Mouse (Mus musculus) 3134 (cell line): Measurements from ENCODE around the gene Ift57.

Experiments
- DNase-seq: peaks from one replicate; pipeline ENCODE4 v3.0.0-alpha.2; 2011; ENCODE audit warnings: low spot score; ENCODE audit not compliant: insufficient read length; ENCODE audit errors: extremely low read depth

Ift57 gene

DNA sequence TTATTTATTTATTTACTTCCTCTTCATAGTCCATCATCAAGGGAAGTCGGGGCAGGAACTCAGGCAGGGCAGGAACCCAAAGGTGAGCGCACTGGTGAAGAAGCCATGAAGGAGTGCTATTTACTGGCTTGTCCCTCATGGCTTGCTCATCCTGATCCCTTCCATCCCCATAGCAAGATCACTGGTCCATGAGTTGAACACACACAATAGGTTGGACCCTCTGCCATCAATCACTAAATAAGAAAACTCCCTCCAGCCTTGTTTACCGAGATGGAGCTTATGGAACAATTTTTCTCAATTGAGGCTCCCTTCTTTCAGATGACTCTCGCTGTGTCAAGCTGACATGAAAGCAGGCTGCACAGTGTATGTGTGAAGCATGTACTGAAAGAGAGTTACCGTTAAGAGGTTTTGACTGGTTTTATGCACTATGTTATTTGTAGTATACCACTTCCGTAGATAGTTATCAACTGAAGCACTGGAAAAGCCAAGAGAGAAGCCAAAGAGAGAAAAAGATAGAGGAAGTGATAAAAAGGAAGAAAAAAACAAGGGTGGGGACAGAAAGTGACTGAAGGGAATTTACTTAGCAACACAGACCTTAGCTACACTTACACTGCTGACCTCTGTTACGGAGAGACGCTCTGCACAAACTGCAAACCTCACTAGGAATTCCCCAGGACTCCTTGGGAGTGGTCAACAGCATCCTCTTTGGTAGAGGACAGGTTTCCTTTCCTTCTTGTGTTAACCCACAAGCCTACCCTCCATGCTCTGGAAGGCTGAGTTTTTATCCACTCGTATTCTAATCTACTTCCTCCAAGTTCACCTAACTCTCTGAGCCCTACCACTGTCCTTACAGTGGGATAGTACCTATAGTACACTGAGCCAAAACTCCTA is 91.8 kb downstream of the Ift57 start:
- no peak for DNase-seq

DNA sequence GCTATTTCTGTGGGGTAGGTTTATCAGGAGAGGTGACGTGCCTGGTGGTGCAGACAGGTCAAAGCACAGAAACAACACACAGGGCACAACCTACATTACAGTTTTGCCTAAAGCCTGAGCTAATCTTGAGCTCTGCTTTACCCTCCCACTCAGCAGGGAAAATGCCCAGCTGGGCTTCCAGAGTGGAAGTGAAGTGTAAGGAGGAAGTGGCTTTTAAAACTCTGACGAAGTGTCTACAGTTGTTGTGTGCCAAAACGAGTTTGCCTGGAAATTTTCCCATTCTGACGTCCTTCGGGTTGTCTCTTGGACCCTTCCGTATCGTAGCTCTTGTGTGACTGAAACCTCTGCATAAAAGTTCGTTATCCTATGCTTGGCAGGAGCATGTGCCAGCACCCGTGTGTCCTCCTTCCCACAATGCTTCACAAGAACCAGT is 93.4 kb downstream of the Ift57 start:
- no peak for DNase-seq

DNA sequence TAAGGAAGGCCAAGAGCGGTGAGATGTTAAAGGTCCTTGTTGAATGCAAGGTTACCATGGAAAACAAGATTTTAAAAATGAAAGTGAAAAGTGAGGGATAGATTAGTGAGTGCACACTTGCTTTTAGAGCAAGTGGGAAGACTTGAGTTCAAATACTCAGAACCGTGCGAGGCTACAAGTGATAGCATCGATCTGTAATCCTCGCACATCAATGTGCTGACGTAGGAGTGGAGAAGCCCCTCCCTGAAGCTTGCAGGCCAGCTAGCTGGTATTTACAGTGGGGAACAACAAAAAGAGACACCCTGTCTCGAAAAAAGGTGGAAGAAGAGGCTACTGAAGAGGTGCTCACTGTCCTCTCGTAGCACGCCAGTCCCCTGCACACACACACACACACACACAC is 94.6 kb downstream of the Ift57 start:
- no peak for DNase-seq

DNA sequence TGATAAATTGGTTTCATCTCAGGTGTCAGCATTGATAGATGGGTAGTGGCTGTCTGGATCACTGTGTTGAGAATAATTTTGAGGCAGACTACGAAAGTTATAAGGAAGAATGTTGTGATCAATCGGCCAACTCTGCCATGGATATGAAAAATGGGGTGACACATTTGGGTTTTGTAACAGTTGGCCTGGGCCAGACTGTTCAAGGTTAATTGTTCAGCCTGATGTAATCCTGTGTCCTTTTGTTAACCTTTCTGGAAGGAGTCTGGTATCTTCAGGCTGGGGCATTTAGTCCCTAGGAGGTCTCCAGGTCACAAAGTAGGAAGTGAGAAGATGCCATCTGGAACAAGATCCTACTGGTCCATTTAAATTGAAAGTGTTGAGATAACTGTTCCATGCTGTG is 97.2 kb downstream of the Ift57 start:
- DNase-seq: no peak

DNA sequence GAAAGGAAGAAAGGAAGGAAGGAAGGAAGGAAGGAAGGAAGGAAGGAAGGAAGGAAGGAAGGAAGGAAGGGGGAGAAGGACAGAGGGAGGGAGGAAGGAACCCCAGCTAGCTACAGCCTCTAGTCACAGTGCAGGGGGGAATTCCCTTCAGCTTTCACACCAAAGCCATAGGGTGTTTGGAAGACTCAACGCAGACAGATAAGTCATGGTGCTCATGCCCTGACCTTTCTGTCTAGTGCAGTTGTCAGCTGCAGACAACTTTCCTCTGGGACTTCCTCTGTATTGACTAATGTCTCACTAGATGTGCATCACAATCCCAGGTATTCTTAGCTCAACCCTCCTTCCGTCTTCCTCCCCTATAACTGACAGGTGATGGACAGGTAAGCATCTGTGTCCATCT is 97.9 kb downstream of the Ift57 start:
- no peak for DNase-seq

DNA sequence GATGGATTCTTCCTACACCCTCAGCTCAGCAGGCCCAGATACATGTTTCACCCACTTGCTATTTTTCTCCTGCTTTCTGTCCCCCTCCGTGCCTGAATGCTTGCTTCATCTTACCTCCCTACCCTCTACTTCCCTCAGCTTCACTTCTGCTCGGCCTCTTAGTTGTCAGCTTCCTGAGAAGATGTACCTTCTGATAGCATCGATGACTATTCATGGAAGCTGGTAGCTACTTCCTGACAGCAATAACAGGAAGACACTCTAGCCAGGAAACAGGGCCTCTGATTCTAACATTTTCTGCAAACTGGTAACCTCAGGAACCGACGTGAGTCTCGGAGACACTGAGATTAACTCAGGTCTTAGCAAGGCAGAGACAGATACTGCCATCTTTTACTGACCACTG is 99.8 kb downstream of the Ift57 start:
- no peak for DNase-seq

DNA sequence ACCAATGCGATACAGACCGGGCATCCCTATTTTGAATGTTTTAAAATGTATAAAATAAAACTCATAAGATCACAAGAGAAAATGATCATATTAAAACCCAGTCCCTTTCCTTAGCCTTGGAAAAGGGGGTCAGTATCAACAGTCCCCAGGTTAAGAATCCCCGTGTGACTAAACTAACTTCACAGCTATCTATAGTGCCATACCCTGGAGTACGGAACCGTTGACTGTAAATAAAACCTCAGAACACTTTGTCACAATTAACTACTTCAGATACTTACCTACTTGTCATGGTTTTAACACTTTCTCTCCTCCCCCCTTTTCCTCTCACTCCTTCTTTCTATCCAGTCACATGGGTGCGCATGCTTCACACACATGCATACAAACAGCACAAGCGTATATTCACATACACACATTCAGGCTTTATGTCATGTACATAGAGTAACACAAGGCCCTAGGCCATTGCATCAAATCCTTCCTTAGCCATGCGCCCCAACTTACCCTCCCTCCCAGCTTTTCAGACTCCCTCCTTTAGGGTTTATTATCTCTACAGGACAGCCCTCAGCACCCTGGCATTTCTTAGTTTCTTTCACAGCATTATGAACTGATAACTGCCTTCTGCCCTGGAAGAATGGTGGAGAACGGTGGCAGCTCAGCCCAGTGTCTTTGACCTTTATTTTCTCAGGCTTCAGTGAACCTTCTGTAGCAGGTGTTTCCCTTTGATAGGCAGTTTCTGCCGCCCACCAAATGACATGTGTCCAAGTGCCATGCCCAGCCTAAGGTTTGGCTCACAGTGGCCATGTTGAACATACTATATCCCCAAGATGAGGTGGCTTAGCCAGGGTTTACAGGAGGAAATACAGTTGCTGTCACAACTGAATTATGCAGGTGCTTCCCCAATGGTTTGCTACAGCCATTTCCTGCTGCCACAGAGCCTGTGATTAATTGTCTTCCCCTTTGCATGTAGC is 100.8 kb downstream of the Ift57 start, which contains the start of gene Cd47:
TSS of gene Cd47 (plus strand) at position 937 of the 965 bp plus-strand sequence.
- DNase-seq: no peak

DNA sequence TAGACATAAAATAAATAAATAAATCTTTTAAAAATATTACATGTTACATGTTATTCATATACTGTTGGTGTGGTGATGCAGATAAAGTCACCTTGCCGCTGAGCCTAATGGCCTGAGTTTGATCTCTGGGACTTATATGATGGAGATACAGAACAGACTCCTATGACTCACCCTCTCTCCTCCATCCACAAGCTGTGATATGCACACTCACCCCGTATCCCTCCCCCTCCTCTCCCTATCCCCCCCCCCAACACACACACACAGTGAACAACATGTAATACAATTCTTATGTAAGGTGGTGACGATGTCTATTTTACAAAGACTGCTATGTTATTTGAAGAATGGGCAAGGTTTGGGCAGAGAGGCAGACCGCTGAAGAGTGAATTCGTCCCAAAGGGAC is 102.0 kb downstream of the Ift57 start:
- DNase-seq: no peak

DNA sequence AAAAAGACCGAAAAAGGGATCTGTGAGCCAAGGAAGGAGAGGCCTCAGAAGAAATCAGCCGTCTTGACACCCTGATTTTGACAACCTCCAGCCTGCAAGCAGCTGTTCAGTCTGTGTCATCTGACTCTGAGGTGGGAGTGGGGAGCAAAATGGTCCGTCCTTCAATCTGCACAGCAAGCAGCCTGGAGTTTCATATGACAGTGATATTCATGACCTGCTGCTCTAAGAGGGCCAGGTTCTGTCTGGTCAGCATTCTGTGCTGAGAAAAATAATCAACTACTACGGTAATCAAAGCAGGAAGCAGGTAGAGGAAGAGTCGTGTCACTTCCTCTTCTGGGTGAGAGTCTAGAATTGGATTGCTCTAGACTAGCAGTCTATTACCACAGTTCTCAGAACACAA is 102.4 kb downstream of the Ift57 start:
- no peak for DNase-seq

DNA sequence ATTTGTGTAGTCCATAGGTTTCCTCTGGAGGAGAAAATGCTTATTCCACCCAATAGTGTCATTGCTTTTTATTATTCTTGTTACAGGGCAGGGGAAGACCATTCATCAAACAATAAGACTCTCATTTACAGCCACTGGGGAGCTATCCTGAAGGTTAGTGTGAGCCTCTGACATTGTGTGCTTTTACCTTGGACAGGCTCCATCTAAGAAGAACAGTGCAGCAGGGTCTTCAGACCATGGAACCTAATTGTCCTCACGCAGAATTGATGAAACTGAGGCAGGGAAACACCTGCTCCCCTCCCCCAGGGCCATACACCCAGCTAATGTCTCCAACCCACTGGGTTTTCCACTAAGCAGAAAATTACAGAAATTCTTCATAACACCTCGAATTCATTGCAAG is 104.0 kb downstream of the Ift57 start:
- DNase-seq: no peak

DNA sequence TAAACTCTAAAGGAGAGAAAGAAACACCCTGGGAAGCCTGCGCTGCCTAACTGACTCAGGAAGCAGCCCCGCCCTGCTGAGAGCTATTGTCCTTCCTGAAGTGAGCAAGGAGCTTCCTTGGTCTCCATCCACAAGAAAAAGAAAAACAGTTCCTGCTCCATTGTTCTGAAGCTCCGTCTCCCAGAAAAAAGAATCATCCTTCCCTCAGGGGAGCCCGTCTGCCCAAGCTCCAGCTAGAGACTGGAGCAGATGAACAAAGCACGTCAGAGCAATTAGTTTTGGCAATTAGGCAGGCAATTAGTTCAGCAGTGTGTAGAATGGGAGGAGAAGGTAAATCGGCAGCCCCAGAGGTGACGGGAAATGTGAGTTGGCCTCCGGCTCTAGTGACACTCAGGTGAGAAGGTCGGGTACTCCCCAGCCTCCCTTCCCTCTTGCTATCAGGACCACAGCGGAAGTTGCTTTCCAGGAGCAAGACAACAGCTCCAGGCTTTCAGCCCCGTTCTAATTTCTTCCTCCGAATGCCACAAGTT is 105.0 kb downstream of the Ift57 start:
- no peak for DNase-seq

DNA sequence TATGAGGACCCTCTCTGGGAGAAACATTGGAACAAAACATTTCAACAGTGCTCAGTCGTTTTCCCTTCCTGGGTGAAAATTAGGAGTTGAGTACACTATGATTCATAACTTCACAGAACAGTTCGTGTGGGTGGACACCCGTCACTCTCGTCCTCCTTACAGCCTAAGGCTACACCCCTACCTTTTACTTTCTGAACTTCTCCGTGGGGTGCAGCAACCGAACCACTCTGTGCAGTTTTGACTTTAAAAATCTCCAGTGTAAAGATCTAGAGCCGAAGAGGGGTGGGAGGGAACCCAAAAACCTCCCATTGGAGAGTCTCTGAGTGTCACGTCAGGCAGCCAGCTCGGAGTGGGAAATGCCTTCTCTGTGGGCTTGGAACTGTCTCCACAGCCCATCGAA is 107.9 kb downstream of the Ift57 start:
- no peak for DNase-seq

DNA sequence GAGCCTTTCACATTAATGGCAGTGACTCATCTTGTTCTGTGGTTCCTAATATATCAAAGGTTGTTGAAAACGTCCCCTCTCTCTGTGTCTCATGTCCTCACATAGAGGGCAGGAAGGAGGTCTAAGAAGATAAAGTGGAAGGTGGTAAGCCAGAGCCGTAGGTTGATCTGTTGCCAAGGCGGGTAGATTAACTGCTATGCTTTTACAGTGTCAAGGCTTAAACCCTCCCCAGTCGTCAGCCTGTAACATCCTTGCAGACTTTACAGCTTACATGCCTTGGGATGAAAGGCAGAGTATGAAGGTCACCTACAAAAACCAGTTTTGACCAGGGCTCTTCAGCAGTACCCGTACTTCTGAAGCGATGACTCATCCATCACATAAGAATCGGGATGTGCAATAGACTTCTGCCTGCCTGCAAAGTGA is 108.4 kb downstream of the Ift57 start:
- DNase-seq: no peak

DNA sequence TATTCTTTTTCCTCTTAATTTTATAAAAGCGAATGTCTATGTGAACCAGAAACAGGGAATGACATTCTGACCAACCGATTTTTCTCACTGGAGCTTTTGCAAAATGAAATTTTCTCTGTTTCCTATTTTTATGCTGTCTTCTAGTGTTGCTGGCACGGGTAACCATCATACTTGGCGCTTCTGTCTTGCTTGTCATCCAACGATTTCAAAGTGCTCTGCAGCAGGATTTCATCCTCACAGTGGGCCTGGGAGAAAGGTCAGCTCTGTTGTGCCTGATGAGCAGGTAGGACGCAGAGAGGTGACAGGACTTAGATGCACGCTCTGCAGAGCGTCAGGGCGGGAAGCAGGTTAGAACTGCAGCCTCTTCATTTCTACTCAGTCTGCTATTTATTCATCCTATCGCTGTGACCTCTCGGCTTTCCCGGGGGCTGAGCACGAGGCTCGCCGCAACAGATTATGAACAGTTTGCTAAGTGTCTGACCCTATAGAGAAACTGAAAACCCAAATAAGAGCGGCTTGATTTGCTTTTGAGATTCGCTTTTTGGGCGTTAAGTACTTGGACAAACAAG is 108.9 kb downstream of the Ift57 start:
- no peak for DNase-seq

DNA sequence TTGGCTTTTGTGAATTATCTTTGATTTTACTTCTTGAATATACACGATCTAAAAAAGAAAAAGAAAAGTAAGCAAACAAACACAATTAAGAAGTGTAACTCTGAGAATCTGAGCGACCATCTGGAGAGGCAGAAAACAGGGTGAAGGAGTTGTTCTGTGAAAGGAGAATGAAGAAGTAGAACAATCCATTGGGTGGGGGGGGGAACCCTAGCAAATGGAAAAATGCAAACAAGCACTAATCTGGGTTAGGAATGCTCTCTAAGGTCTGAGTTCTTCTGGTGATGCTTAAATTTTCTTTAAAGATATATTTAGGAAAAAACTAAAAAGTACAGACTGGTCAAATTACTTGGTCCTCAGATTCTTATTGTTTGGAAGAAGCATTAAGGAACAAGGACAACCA is 112.9 kb downstream of the Ift57 start:
- no peak for DNase-seq

DNA sequence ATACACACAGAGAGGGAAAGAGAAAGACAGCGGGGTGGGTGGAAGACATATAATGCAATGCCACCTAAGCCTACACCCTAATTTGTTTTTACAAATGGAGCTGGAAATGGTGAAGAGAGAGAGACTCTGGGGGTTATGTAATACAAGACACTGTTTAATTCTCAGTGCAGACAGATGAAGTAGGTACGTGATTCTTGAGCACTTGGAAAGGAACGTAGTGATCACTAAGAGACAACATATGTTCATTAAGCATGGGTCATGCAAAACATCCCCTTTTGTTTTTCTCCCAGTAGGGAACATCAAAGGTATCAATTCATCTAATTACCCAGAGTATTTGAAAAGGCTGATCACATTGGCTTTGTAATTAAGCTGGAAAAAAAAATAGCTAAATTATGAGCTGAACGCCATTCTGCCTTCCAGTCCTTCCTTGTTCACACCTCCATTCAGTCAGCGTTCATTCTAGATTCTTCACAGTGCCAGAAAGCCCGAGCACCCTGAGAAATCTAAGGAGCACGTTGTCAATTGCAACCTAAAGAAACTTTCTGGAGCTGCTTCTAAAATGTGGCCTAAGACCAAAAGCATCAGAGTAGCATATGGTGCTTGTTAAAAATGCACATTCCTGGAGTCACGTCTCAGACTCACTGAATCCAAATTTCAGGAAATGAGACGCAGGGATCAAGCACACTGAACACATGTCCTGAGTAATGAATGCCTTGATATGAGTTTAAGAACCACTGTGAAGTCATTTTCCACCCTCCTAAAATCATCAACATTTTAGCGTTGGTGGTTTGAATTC is 114.0 kb downstream of the Ift57 start:
- no peak for DNase-seq

DNA sequence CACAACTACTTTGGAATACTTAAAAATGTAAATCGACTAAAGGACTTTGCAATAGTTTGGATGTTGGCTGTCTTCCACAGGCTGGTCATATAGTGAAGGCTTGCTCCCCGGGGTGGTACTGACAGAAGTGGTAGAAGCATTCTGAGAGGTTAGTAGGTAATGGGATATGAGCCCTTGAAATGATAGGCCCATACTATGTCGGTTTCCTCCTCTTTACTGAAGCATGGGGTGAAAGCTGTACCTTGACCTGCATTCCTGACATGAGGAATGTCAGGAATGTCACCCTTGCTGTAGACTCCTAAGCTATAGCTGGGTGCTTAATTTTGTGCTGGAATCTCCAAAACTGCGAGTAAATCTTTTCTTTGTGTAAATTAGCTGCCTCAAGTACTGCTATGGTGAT is 115.4 kb downstream of the Ift57 start:
- no peak for DNase-seq
